Mouse (Mus musculus): Measurements from ENCODE around the gene Parp3.
"Not testable (repeated sequence)": the region's sequence is repeated elsewhere in the genome, so short reads cannot be mapped to it uniquely, and the experiment has no call there.

Parp3 gene

GRCm38 (mm10) chr9:106476924-106477484 is at the start of gene Parp3:
Parp3 (minus strand) TSS chr9:106476949.
- peak; percentile 99 for DNase-seq (ENCODE audit: low spot score)

GRCm38 (mm10) chr9:106519909-106520308 is 43.2 kb upstream of the Parp3 start:
- no peak for DNase-seq (ENCODE audit: low spot score)

GRCm38 (mm10) chr9:106519433-106519832 is 42.7 kb upstream of the Parp3 start:
- DNase-seq (ENCODE audit: low spot score) = no peak

DNA sequence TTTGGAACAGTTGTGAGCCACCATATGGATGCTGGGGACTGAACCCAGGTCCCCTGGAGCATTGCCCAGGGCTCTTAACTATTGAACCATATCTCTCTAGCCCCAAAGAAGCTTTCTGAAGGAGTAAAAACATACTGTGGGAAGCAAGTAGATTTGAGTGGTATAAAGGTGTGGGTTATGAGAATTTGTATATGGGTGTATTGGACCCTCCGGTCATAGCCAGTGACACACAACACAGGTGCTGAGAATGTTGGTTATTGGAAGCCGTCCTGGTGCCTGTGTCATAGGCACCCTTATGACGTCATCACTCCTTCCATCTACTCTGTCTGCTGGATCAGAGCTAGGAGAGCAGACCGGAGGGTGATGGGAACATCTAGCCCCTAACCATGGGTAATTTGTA is 37.5 kb upstream of the Parp3 start, which contains the start of gene Iqcf5:
Iqcf5 (plus strand) TSS at position 301 of the 400 bp plus-strand sequence.
- DNase-seq (ENCODE audit: low spot score) = no peak

DNA sequence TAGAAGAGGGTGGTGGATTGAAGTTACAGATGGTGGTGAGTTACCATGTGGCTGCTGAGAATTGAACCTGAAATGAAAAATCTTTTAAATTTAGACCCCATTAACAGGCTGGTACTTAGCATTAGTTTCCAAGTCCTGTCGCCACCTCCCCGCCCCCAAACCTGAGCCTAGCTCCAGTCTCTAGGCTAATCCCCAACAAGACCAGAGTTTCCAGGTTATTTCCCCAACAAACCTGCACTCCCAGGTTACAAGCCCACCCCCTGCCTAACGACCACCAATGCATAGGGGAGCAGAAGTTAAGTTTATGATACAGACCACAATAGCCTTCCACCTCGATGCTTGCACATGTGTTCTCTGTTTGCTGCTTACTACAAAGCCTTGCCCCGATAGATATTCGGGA is 36.8 kb upstream of the Parp3 start:
- DNase-seq (ENCODE audit: low spot score) = no peak

GRCm38 (mm10) chr9:106512729-106513450 is 36.1 kb upstream of the Parp3 start:
- DNase-seq (ENCODE audit: low spot score) = no peak

DNA sequence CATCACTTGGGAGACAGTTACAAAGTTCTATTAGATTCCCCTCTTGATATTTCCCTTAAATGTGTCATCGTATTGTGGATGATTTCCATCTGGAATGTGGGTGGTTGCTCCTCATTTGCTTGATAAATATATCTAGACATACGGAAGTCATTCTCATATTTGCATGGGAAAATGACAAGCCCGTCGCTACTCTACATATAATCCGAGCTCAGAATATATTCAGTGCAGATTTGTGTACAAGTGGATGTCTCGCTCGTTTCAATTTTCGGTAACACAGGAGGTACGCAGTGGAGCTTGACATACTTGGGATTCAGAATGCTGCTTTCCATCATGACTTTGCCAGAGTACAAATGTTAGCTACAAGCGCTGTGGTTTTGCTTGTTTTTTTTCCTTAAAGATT is 32.6 kb upstream of the Parp3 start:
- no peak for DNase-seq (ENCODE audit: low spot score)

DNA sequence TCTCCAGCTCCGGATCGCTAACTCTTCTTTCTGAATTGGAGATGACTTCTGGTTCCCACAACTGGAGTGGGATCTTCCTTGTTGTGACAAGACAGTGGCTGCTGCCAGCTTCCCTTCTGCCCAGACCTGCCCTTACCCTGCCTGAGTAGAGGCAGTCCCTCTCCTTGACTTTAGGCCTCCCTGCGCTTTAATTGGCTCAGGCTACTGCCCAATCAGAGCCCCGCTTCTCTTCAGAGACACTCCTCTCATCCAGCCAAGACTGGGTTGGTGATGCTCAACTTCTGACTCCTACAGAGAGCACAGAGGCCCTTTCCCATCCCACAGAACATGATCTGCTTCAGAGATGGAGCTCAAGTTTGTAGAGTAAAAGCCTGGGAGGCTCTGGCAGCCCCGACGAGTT is 27.5 kb upstream of the Parp3 start:
- no peak for DNase-seq (ENCODE audit: low spot score)

DNA sequence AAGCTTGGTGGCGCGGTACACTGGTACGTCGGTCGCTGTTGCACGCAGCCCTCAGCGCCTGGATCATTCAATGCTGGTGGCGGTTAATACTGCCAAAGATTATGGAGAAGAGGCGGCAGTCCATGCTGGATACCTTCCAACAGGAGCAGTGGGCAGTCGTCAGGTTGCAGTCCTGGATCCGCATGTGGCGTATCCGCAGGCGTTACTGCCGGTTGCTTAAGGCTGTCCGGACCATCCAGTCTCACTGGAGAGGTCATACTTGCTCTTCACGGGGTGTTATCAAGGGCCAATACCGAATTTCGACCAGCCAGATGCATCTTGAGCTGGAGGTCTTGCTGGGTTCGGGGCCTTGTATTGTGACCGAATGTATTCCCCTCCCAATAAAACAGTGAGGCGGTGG is 25.1 kb upstream of the Parp3 start:
- DNase-seq (ENCODE audit: low spot score) = no peak

GRCm38 (mm10) chr9:106499667-106500066 is 22.9 kb upstream of the Parp3 start, which contains the start of gene Iqcf1:
Iqcf1 (plus strand) TSS chr9:106499967.
- no peak for DNase-seq (ENCODE audit: low spot score)

DNA sequence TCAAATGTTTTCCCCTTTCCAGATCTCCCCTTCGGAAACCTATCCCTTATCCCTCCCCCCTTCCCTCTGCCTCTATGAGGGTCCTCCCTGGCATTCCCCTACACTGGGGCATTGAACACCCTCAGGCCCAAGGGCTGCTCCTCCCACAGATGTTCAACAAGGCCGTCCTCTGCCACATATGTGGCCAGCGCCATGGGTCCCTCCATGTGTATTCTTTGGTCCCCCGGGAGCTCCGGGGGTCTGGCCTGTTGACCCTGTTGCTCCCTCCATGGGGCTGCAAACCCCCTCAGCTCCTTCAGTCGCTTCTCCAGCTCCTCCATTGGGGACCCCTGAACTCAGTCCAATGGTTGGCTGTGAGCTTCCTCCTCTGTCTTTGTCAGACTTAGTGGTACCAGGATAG is 10.9 kb upstream of the Parp3 start:
- not testable (repeated sequence) for DNase-seq (ENCODE audit: low spot score)

DNA sequence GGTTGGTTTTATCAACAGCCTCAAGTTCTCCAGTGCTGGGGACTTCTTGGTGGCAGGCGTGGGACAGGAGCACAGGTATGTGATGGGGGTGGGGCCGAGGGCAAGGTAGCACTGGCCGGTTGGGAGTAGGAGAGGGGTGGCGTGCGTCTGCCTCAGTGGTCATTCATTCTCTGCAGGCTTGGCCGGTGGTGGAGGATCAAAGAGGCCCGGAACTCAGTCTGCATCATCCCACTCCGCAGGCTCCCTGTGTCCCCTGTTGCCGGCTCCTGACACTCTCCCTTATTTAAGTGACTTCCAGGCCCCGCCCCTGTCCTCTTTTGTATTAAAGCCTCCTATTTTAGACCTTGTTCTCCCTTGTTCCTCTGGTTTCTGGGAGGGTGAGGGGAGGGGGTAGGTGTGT is 8.3 kb upstream of the Parp3 start:
- DNase-seq (ENCODE audit: low spot score) = no peak

DNA sequence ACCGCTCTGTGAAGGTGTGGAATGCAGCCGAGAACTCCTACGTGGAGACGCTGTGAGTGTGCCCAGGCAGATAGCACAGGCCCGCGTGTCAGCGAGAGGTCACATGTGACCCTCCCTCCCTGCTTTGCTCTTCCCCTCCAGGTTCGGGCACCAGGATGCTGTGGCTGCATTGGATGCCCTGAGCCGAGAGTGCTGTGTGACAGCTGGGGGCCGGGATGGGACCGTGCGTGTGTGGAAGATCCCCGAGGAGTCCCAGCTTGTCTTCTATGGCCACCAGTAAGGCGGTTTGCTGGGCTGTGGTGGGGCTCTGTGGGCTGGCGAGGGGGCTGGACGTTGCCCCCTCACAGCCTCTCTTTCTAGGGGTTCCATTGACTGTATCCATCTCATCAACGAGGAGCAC is 6.9 kb upstream of the Parp3 start:
- no peak for DNase-seq (ENCODE audit: low spot score)

GRCm38 (mm10) chr9:106483136-106483535 is 6.4 kb upstream of the Parp3 start:
- no peak for DNase-seq (ENCODE audit: low spot score)

- DNase-seq (ENCODE audit: low spot score) = no peak
These were observed 5.9 kb upstream of the Parp3 start for GRCm38 (mm10) chr9:106482578-106483115.

- DNase-seq (ENCODE audit: low spot score) = no peak
These were observed 4.9 kb upstream of the Parp3 start for GRCm38 (mm10) chr9:106481676-106482075.

DNA sequence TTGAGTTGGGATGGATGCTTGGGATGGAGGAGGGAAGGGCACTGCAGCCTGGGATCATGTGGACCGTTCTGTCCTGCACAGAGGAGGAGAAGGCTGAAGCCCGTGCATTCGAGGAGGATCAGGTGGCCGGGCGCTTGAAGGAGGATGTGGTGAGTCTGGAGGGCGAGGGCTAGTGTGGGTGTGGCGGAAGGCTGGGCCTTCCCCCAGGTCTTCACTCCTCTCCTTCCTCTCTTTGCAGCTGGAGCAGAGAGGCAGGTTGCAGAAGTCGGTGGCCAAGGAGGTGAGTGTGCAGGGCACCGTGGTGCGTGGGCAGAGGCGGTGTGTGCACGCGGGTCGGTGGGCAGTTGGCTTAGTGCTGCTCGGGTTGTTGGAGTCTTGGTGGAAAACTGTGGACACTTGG is 4.3 kb upstream of the Parp3 start:
- no peak for DNase-seq (ENCODE audit: low spot score)

- DNase-seq (ENCODE audit: low spot score) = no peak
These were observed 3.8 kb upstream of the Parp3 start for GRCm38 (mm10) chr9:106480541-106480940.

- no peak for DNase-seq (ENCODE audit: low spot score)
These were observed 1.4 kb upstream of the Parp3 start for GRCm38 (mm10) chr9:106478101-106478500.

DNA sequence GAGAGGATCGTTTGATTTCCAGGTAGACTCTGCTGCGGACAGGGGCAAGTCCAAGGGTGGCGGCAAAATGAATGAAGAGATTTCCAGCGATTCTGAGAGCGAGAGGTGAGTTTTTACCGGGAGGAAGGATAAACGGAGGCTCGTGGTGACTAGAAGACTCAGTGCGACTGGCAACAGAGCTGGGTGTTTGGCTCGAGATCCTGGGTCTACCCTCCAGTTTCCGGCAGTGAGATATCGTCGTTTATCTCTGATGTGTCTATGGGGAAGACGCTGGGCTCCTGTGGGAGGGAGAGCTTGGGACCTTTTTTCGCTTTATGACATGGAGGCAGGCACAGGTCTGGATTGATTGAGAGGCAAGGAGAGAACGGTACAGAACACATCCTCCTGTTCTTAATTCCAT is 900 bp upstream of the Parp3 start:
- no peak for DNase-seq (ENCODE audit: low spot score)

GRCm38 (mm10) chr9:106476002-106476923 is 486 bp downstream of the Parp3 start:
- DNase-seq (ENCODE audit: low spot score) = no peak

GRCm38 (mm10) chr9:106475663-106476001 is 1.1 kb downstream of the Parp3 start, which contains the start of gene Rrp9:
Rrp9 (plus strand) TSS chr9:106475963.
- no peak for DNase-seq (ENCODE audit: low spot score)

DNA sequence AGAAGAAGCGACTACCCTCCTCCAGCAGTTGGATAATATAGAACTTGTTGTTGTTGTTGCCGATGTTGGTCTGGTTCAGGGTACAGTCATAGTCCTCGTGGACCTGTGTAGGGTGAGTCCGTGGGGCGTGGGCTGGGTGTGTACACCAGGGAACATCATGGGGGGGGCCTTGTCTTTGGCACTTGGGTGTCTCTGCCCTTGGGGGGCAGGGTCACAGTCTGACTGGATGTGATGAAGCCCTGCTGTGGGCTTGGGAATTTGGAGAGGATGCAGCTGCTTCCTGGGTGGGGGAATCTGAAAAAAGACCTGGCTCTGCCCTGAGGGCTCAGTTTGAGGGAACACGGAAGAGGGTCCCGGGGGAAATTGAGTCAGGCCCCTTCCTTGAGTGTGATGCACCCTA is 1.7 kb downstream of the Parp3 start:
- DNase-seq (ENCODE audit: low spot score) = no peak

Data from c-Kit-positive CD71-positive TER-119-positive erythroid progenitor cells, embryonic 14.5 days (primary cell).